Mouse (Mus musculus): ENCODE data around the gene Gpr182. TPM values are rescaled to one million over a fixed set of nuclear protein-coding genes. Genes with fewer than 3 reads are reported as not detected.

Gene Gpr182
- total and polyA plus RNA-seq, 3 experiments = 0.04 to 0.58 TPM; not detected in 1

DNA sequence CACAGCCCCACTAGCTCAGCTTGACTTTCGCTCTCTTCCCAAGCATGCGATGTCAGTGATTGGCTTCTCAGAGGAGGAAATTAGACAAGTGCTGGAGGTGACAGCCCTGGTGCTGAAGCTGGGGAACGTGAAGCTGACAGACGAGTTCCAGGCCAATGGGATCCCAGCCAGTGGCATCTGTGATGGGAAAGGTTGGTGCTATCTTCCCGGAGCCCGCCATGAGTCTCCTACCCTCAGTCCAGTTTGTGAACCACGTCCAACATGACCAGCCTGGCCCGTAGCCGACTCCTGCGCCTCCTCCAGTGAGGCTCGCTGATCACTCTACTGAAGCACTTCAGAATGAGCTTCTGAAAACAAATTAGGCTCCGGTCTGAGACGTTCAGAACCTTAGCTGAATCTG, 41.2 kb downstream of the Gpr182 start:
- TF ChIP-seq ZC3H11A (IDR thresholded peaks at IDR 0.05; ENCODE audit: low read depth, low read length) (no peak), JUND (IDR thresholded peaks at IDR 0.05; ENCODE audit: low read depth, low read length) (no peak), MYB (IDR thresholded peaks at IDR 0.05; ENCODE audit: low read depth, low read length) (no peak), POLR2A (IDR thresholded peaks at IDR 0.05; ENCODE audit: control insufficient read depth in 1 of 2, insufficient read depth in 1 of 2, low read depth in 1 of 2, low read length in 2 of 2, poor library complexity in 1 of 2) (no peak), CHD1 (IDR thresholded peaks at IDR 0.05; ENCODE audit: low read depth, low read length) (no peak), ZNF384 (IDR thresholded peaks at IDR 0.05; ENCODE audit: low read depth, low read length) (no peak), E2F4 (IDR thresholded peaks at IDR 0.05; ENCODE audit: borderline replicate concordance, low read depth, low read length) (no peak), GATA1 (IDR thresholded peaks at IDR 0.05; ENCODE audit: low read depth, low read length) (no peak), ELF1 (IDR thresholded peaks at IDR 0.05; ENCODE audit: low read depth, low read length) (no peak), POLR2AphosphoS2 (IDR thresholded peaks at IDR 0.05; ENCODE audit: low read length) (no peak), RAD21 (IDR thresholded peaks at IDR 0.05; ENCODE audit: low read depth, low read length) (no peak), USF1 (IDR thresholded peaks at IDR 0.05; ENCODE audit: low read depth, low read length) (no peak), POLR2AphosphoS5 (IDR thresholded peaks at IDR 0.05; ENCODE audit: borderline replicate concordance, low read depth, low read length) (no peak), MYC (IDR thresholded peaks at IDR 0.05; ENCODE audit: low read depth, low read length) (no peak)
- no peaks in the 10 kb centered on the region for H3K9me3 ChIP-seq (replicated peaks; ENCODE audit: insufficient read depth, low read length)
- H3K4me3 ChIP-seq (ENCODE audit: control insufficient read depth in 1 of 2, insufficient read depth in 1 of 2, low read depth in 2 of 2, low read length in 2 of 2) = no peak overlapping the region
- H3K36me3 ChIP-seq (ENCODE audit: control insufficient read depth in 1 of 2, insufficient read depth in 2 of 2, low read length in 2 of 2) = no peaks in the 10 kb centered on the region
- H3K27ac ChIP-seq (ENCODE audit: control insufficient read depth, low read depth, low read length) = no peak overlapping the region
- no peaks in the 10 kb centered on the region for H3K79me2 ChIP-seq (ENCODE audit: control insufficient read depth, insufficient read depth, low read length, poor library complexity)
- H3K4me1 ChIP-seq (ENCODE audit: control insufficient read depth in 1 of 2, insufficient read depth in 2 of 2, low read length in 2 of 2) = peaks cover 0 to 4% of the 10 kb centered on the region in 2 experiments; a peak in 2 of 4 replicates
- DNase-seq (ENCODE audit: low read depth, low spot score) = no peak
- H3K9ac ChIP-seq (ENCODE audit: control insufficient read depth, low read depth, low read length, poor library complexity, severe bottlenecking) = no peak overlapping the region
- H3K27me3 ChIP-seq (ENCODE audit: control insufficient read depth in 1 of 2, insufficient read depth in 2 of 2, low read length in 2 of 2) = no peaks in the 10 kb centered on the region

DNA sequence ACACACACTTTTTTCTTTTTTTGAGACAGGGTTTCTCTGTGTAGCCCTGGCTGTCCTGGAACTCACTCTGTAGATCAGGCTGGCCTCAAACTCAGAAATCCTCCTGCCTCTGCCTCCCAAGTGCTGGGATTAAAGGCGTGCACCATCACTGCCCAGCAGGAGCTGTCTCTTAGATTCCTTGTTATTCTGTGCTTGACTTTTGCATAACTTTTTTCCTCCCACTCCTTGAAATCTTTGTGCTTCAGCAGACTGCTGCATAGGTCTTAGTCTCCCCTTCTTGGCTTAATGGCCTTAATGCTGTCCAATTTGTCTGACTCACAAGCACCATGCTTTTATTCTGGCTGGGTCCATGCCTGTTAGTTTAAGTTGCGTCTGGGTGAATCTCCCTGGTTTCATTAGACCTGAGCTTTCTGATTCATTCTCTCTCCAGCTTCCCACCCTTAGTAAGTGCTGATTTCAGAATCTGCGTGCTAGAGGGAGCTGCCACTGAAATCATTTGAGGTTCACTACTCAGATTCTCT, 42.6 kb downstream of the Gpr182 start:
- H3K27ac ChIP-seq (ENCODE audit: control insufficient read depth, low read depth, low read length) = no peak overlapping the region
- DNase-seq (ENCODE audit: low read depth, low spot score) = no peak
- no peak for TF ChIP-seq POLR2AphosphoS2 (IDR thresholded peaks at IDR 0.05; ENCODE audit: low read length)
- no peak for TF ChIP-seq MXI1 (IDR thresholded peaks at IDR 0.05; ENCODE audit: low read depth, low read length)
- no peak for TF ChIP-seq MAFK (IDR thresholded peaks at IDR 0.05; ENCODE audit: borderline replicate concordance, low read depth, low read length)
- no peak for TF ChIP-seq ZMIZ1 (IDR thresholded peaks at IDR 0.05; ENCODE audit: low read depth, low read length)
- no peak for TF ChIP-seq UBTF (IDR thresholded peaks at IDR 0.05; ENCODE audit: borderline replicate concordance, insufficient read depth, low read depth, low read length)
- no peak for TF ChIP-seq POLR2A (IDR thresholded peaks at IDR 0.05; ENCODE audit: control insufficient read depth in 1 of 2, insufficient read depth in 1 of 2, low read depth in 1 of 2, low read length in 2 of 2, poor library complexity in 1 of 2)
- no peak for TF ChIP-seq MAZ (IDR thresholded peaks at IDR 0.05; ENCODE audit: low read depth, low read length)
- no peak for TF ChIP-seq ZKSCAN1 (IDR thresholded peaks at IDR 0.05; ENCODE audit: low read depth, low read length)
- TF ChIP-seq TBP (IDR thresholded peaks at IDR 0.05; ENCODE audit: low read depth, low read length) = no peak
- no peak for TF ChIP-seq RCOR1 (IDR thresholded peaks at IDR 0.05; ENCODE audit: low read depth, low read length)
- no peak for TF ChIP-seq POLR2AphosphoS5 (IDR thresholded peaks at IDR 0.05; ENCODE audit: borderline replicate concordance, low read depth, low read length)
- no peak for TF ChIP-seq ELF1 (IDR thresholded peaks at IDR 0.05; ENCODE audit: low read depth, low read length)
- no peaks in the 10 kb centered on the region for H3K9me3 ChIP-seq (replicated peaks; ENCODE audit: insufficient read depth, low read length)
- H3K4me3 ChIP-seq (ENCODE audit: control insufficient read depth in 1 of 2, insufficient read depth in 1 of 2, low read depth in 2 of 2, low read length in 2 of 2) = no peak overlapping the region
- peaks cover 0 to 7% of the 10 kb centered on the region in 2 experiments; a peak in 3 of 4 replicates for H3K4me1 ChIP-seq (ENCODE audit: control insufficient read depth in 1 of 2, insufficient read depth in 2 of 2, low read length in 2 of 2)
- no peaks in the 10 kb centered on the region for H3K79me2 ChIP-seq (ENCODE audit: control insufficient read depth, insufficient read depth, low read length, poor library complexity)
- H3K36me3 ChIP-seq (ENCODE audit: control insufficient read depth in 1 of 2, insufficient read depth in 2 of 2, low read length in 2 of 2) = no peaks in the 10 kb centered on the region
- no peak overlapping the region for H3K9ac ChIP-seq (ENCODE audit: control insufficient read depth, low read depth, low read length, poor library complexity, severe bottlenecking)
- no peaks in the 10 kb centered on the region for H3K27me3 ChIP-seq (ENCODE audit: control insufficient read depth in 1 of 2, insufficient read depth in 2 of 2, low read length in 2 of 2)

All from MEL (cell line).